8 mouse cellular contexts compared by ENCODE assay signal in the genomic region with DNA sequence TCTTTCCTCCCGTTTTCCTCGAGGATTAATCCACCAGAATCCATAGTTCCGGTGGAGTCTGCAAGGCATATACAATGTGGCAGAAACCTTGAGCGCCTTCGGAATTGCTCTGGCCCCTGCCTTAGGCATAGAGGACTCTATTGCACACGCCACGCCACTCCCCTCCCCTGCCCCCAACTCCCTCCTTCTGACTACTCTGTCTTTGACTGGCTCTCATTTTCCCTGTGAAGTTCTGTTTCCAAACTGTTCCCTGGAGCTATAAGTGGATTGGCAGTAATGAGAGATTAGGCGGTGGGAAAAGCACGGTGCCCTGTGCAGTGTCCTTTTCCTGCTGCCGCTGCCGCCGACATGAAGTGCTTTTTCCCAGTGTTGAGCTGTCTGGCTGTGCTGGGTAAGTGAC. TPM values are rescaled to one million over a fixed set of nuclear protein-coding genes. Genes with fewer than 3 reads are reported as not detected.
DNase-seq lines count a peak whose midpoint lies in the region; ATAC-seq lines count a peak whose summit lies in the region.

No protein-coding gene starts in this region.

- H3K27me3 ChIP-seq in kidney, embryonic 15.5 days, result no peaks in the 10 kb centered on the region
- no peaks in the 10 kb centered on the region for H3K27me3 ChIP-seq in forebrain, embryonic 15.5 days

- H3K4me1 ChIP-seq in kidney, embryonic 15.5 days, result peaks cover 49% of the 10 kb centered on the region
- peaks cover 56% of the 10 kb centered on the region for H3K4me1 ChIP-seq in forebrain, embryonic 15.5 days

- no peaks in the 10 kb centered on the region for H3K36me3 ChIP-seq in kidney, embryonic 15.5 days
- no peaks in the 10 kb centered on the region for H3K36me3 ChIP-seq in forebrain, embryonic 15.5 days

- DNase-seq in kidney, adult 9 months, result no peak
- peak; percentile 40 to 47 for DNase-seq in kidney, postnatal 4 days
- peak; percentile 44 for DNase-seq in mesoderm, embryonic 11.5 days (ENCODE audit: low read depth, low spot score)
- no peak for DNase-seq in adipocyte (ENCODE audit: low spot score)
- no peak for DNase-seq in left cerebral cortex, adult 11 months (ENCODE audit: low spot score)
- DNase-seq in layer of hippocampus, postnatal 10 days (ENCODE audit: low spot score in 2 of 2), result no peak

- WGBS in kidney, embryonic 15.5 days, result under 1% methylated on average over 12 of the region's 12 CpGs
- under 1% methylated on average over 12 of the region's 12 CpGs for WGBS in forebrain, embryonic 15.5 days

- H3K27ac ChIP-seq in kidney, embryonic 15.5 days, result peak overlapping the region; percentile 55; the same call in 1 of the 2 replicates
- peak overlapping the region; percentile 71 for H3K27ac ChIP-seq in forebrain, embryonic 15.5 days (replicated peaks)

- peak overlapping the region; percentile 94 for H3K4me2 ChIP-seq in kidney, embryonic 15.5 days
- peak overlapping the region; percentile 84 for H3K4me2 ChIP-seq in forebrain, embryonic 15.5 days (replicated peaks)

- H3K4me3 ChIP-seq in kidney, embryonic 15.5 days (replicated peaks), result peak overlapping the region; percentile 71
- H3K4me3 ChIP-seq in forebrain, embryonic 15.5 days, result peak overlapping the region; percentile 62

- 0 out of 2 replicates have a peak, but pooled peaks have one; percentile 38 for ATAC-seq in kidney, embryonic 15.5 days (replicated peaks; ENCODE audit: low FRiP score)
- ATAC-seq in forebrain, embryonic 15.5 days (replicated peaks), result peak; percentile 59

- peak overlapping the region; percentile 69 for H3K9ac ChIP-seq in kidney, embryonic 15.5 days
- peak overlapping the region; percentile 90 for H3K9ac ChIP-seq in forebrain, embryonic 15.5 days (replicated peaks)

- no peaks in the 10 kb centered on the region for H3K9me3 ChIP-seq in kidney, embryonic 15.5 days (replicated peaks)
- no peaks in the 10 kb centered on the region for H3K9me3 ChIP-seq in forebrain, embryonic 15.5 days

RNA-seq across cellular contexts. Expression of a gene that starts 1.2 kb away (rescaled TPM):
- 24.3 and 25.4 TPM in 2 replicates for polyA plus RNA-seq in kidney, embryonic 15.5 days (2015; fragmentation: Nextera tagmentation; extraction: Ambion mirVana)
- polyA plus RNA-seq in forebrain, embryonic 15.5 days (2015; fragmentation: Nextera tagmentation; extraction: Ambion mirVana), result 87.3 and 95.0 TPM in 2 replicates
- 10 to 100 TPM; 57.3 to 57.7 TPM for total RNA-seq in layer of hippocampus, postnatal 10 days (2021)

Comparison
In these comparisons a context has a peak if more than half of its experiments do, and no peak if none do; other contexts are left out.
1. DNase-seq: peak in kidney, postnatal 4 days (2 of 2) and mesoderm, embryonic 11.5 days (single experiment); none in kidney, adult 9 months (single experiment), adipocyte (single experiment), left cerebral cortex, adult 11 months (single experiment) and layer of hippocampus, postnatal 10 days (0 of 2).